8 mouse cellular contexts compared by ENCODE assay signal in genomic region chr5:128601036-128602019, GRCm38 (mm10). TPM values are rescaled to one million over a fixed set of nuclear protein-coding genes. Genes with fewer than 3 reads are reported as not detected.
DNase-seq lines count a peak whose midpoint lies in the region; ATAC-seq and TF ChIP-seq lines count a peak whose summit lies in the region.

No protein-coding gene starts in this region.

- peak overlapping the region; percentile 98 for H3K4me2 ChIP-seq in heart, embryonic 16.5 days (ENCODE audit: low read depth, low read length)
- H3K4me2 ChIP-seq in embryonic facial prominence, embryonic 12.5 days (replicated peaks), result peak overlapping the region; percentile 92
- peak overlapping the region; percentile 97 for H3K4me2 ChIP-seq in kidney, embryonic 15.5 days
- peak overlapping the region; percentile 88 for H3K4me2 ChIP-seq in midbrain, postnatal 0 days (ENCODE audit: low read depth, low read length, poor library complexity, severe bottlenecking)

- DNase-seq in heart, adult 8-10 months (ENCODE audit: low spot score), result no peak
- DNase-seq in ES-E14 (ENCODE audit: low read depth, low spot score), result no peak
- no peak for DNase-seq in midbrain, postnatal 0 days (ENCODE audit: low spot score)
- DNase-seq in testis, postnatal 10 days (ENCODE audit: low spot score), result no peak

- peak overlapping the region; percentile 57 for H3K9ac ChIP-seq in heart, embryonic 16.5 days (ENCODE audit: low read length)
- H3K9ac ChIP-seq in ES-E14 (ENCODE audit: insufficient read depth, low read depth, low read length, poor library complexity, severe bottlenecking), result peak overlapping the region; percentile 76
- peak overlapping the region; percentile 83 for H3K9ac ChIP-seq in embryonic facial prominence, embryonic 12.5 days
- H3K9ac ChIP-seq in kidney, embryonic 15.5 days, result peak overlapping the region; percentile 63
- H3K9ac ChIP-seq in midbrain, postnatal 0 days (replicated peaks; ENCODE audit: low read length, poor library complexity, severe bottlenecking), result peak overlapping the region; percentile 51

- under 1% methylated on average over 87 of the region's 87 CpGs for WGBS in heart, embryonic 16.5 days
- under 1% methylated on average over 87 of the region's 87 CpGs for WGBS in embryonic facial prominence, embryonic 12.5 days
- under 1% methylated on average over 87 of the region's 87 CpGs for WGBS in kidney, embryonic 15.5 days
- under 1% methylated on average over 75 of the region's 87 CpGs for WGBS in midbrain, postnatal 0 days

- no peaks in the 10 kb centered on the region for H3K9me3 ChIP-seq in heart, embryonic 16.5 days (replicated peaks; ENCODE audit: control insufficient read depth, low read length)
- H3K9me3 ChIP-seq in ES-E14 (ENCODE audit: control insufficient read depth, insufficient read depth, low read depth, low read length), result no peaks in the 10 kb centered on the region
- H3K9me3 ChIP-seq in embryonic facial prominence, embryonic 12.5 days, result no peaks in the 10 kb centered on the region
- H3K9me3 ChIP-seq in kidney, embryonic 15.5 days (replicated peaks), result no peaks in the 10 kb centered on the region
- H3K9me3 ChIP-seq in midbrain, postnatal 0 days (ENCODE audit: low read length), result no peaks in the 10 kb centered on the region

- H3K36me3 ChIP-seq in heart, embryonic 16.5 days (ENCODE audit: control insufficient read depth, insufficient read depth), result no peaks in the 10 kb centered on the region
- peaks cover 4% of the 10 kb centered on the region; the same call in 1 of the 2 replicates for H3K36me3 ChIP-seq in ES-E14 (ENCODE audit: control insufficient read depth, insufficient read depth, low read length, poor library complexity, severe bottlenecking)
- no peaks in the 10 kb centered on the region for H3K36me3 ChIP-seq in embryonic facial prominence, embryonic 12.5 days
- H3K36me3 ChIP-seq in kidney, embryonic 15.5 days, result no peaks in the 10 kb centered on the region
- no peaks in the 10 kb centered on the region for H3K36me3 ChIP-seq in midbrain, postnatal 0 days (ENCODE audit: insufficient read depth, low read length)

- in situ Hi-C loops in ES-E14 (cut with MboI; ENCODE audit: low sequenced_read_pairs in 2 of 2, unreplicated experiment in 2 of 2), result no loop called here

- H3K27ac ChIP-seq in heart, embryonic 16.5 days (ENCODE audit: low read length), result no peak overlapping the region
- peak overlapping the region; percentile 59; the same call in 1 of the 2 replicates for H3K27ac ChIP-seq in ES-E14 (ENCODE audit: insufficient read depth, low read depth, low read length, poor library complexity, severe bottlenecking)
- H3K27ac ChIP-seq in embryonic facial prominence, embryonic 12.5 days, result peak overlapping the region; percentile 96
- peak overlapping the region; percentile 82 for H3K27ac ChIP-seq in kidney, embryonic 15.5 days
- peak overlapping the region; percentile 62; the same call in 1 of the 2 replicates for H3K27ac ChIP-seq in midbrain, postnatal 0 days (ENCODE audit: low read depth, low read length)

- peaks cover 82% of the 10 kb centered on the region for H3K27me3 ChIP-seq in heart, embryonic 16.5 days (ENCODE audit: control insufficient read depth, insufficient read depth, low read length)
- H3K27me3 ChIP-seq in embryonic facial prominence, embryonic 12.5 days, result peaks cover 32% of the 10 kb centered on the region
- H3K27me3 ChIP-seq in kidney, embryonic 15.5 days, result peaks cover 88% of the 10 kb centered on the region
- peaks cover 20% of the 10 kb centered on the region for H3K27me3 ChIP-seq in midbrain, postnatal 0 days (ENCODE audit: insufficient read depth, low read length)

- H3K4me3 ChIP-seq in heart, embryonic 16.5 days (ENCODE audit: low read length), result peak overlapping the region; percentile 69
- peak overlapping the region; percentile 80 to 89 for H3K4me3 ChIP-seq in ES-E14 (ENCODE audit: insufficient read depth in 1 of 2, low read depth in 1 of 2, low read length in 2 of 2, poor library complexity in 1 of 2, severe bottlenecking in 1 of 2)
- H3K4me3 ChIP-seq in embryonic facial prominence, embryonic 12.5 days, result peak overlapping the region; percentile 79
- peak overlapping the region; percentile 70 for H3K4me3 ChIP-seq in kidney, embryonic 15.5 days (replicated peaks)
- peak overlapping the region; percentile 60 for H3K4me3 ChIP-seq in midbrain, postnatal 0 days (ENCODE audit: low read depth, low read length)

- ATAC-seq in heart, embryonic 16.5 days (replicated peaks; ENCODE audit: extremely low read depth, insufficient read depth, low FRiP score), result peak; percentile 12; the same call in 1 of the 2 replicates
- ATAC-seq in embryonic facial prominence, embryonic 12.5 days (ENCODE audit: insufficient number of reproducible peaks, insufficient read depth, low FRiP score, low TSS enrichment), result peak; percentile 36
- ATAC-seq in kidney, embryonic 15.5 days (replicated peaks; ENCODE audit: low FRiP score), result peak; percentile 61
- ATAC-seq in midbrain, postnatal 0 days (ENCODE audit: low FRiP score), result peak; percentile 53
- no peak for ATAC-seq in activated CD4-positive, CD25-positive, alpha-beta regulatory T cell, adult 4 months

- no peak for TF ChIP-seq CTCF in midbrain, postnatal 0 days (IDR thresholded peaks at IDR 0.05)

- peaks cover 16% of the 10 kb centered on the region for H3K4me1 ChIP-seq in heart, embryonic 16.5 days (ENCODE audit: control insufficient read depth, insufficient read depth, low read length)
- H3K4me1 ChIP-seq in ES-E14 (ENCODE audit: control insufficient read depth in 2 of 2, insufficient read depth in 2 of 2, low read length in 2 of 2, poor library complexity in 1 of 2), result peaks cover 13 to 23% of the 10 kb centered on the region in 2 experiments
- peaks cover 46% of the 10 kb centered on the region for H3K4me1 ChIP-seq in embryonic facial prominence, embryonic 12.5 days
- peaks cover 57% of the 10 kb centered on the region for H3K4me1 ChIP-seq in kidney, embryonic 15.5 days
- H3K4me1 ChIP-seq in midbrain, postnatal 0 days (ENCODE audit: insufficient read depth, low read length), result 0 out of 2 replicates have a peak, but pooled peaks cover 3% of the 10 kb centered on the region

TF ChIP-seq in ES-E14, 5 proteins besides CTCF, POLR2A, EP300 and RAD21:
- no peak for TF ChIP-seq CHD2 (IDR thresholded peaks at IDR 0.05; ENCODE audit: low read depth, low read length)
- no peak for TF ChIP-seq ZNF384 (IDR thresholded peaks at IDR 0.05; ENCODE audit: low read depth, low read length)
- no peak for TF ChIP-seq ZC3H11A (IDR thresholded peaks at IDR 0.05; ENCODE audit: borderline replicate concordance, low read depth, low read length)
- TF ChIP-seq MAFK (IDR thresholded peaks at IDR 0.05; ENCODE audit: insufficient read depth, low read depth, low read length), result no peak
- no peak for TF ChIP-seq HCFC1 (IDR thresholded peaks at IDR 0.05; ENCODE audit: borderline replicate concordance, insufficient read depth, low read length)

RNA-seq across cellular contexts. Expression of gene Fzd10, which starts 0.7 kb away (rescaled TPM):
- 0.22 and 0.25 TPM in 2 replicates for polyA plus RNA-seq in heart, embryonic 16.5 days (2015; fragmentation: Nextera tagmentation; extraction: Ambion mirVana)
- total RNA-seq in heart, adult 8-10 months (2022), result under 1 TPM; 0.11 to 0.16 (median 0.15) TPM
- total RNA-seq in ES-E14 (2012; rRNA removed), result 30.6 and 35.7 TPM in 2 replicates
- 8.1 and 8.2 TPM in 2 replicates for polyA plus RNA-seq in embryonic facial prominence, embryonic 12.5 days (2016; fragmentation: Nextera tagmentation; extraction: Ambion mirVana)
- 2.2 and 2.4 TPM in 2 replicates for polyA plus RNA-seq in kidney, embryonic 15.5 days (2015; fragmentation: Nextera tagmentation; extraction: Ambion mirVana)
- 19.6 and 20.8 TPM in 2 replicates for total RNA-seq in midbrain, postnatal 0 days (2014; rRNA removed)
- 2.7 and 3.3 TPM in 2 replicates for polyA plus RNA-seq in midbrain, postnatal 0 days (2015; fragmentation: Nextera tagmentation; extraction: Ambion mirVana)
- polyA plus RNA-seq in activated CD4-positive, CD25-positive, alpha-beta regulatory T cell, adult 4 months (2017; shearing (Covaris generic)), result not detected
